Mouse (Mus musculus) lung, adult 2 months (tissue): ENCODE results near the gene Anks1.

Experiments
- CTCF ChIP-seq: fragments of 200-500 bp; IDR thresholded peaks from 2 replicates; pipeline ENCODE4 v1.5.1; 2011; ENCODE audit warnings: mild to moderate bottlenecking, low read length, control low read depth; ENCODE audit not compliant: insufficient read depth
- POLR2A ChIP-seq: fragments of 200-500 bp; IDR thresholded peaks from 2 replicates; pipeline ENCODE4 v1.6.1; 2011; ENCODE audit warnings: low read depth, mild to moderate bottlenecking, control low read depth, low read length, borderline replicate concordance; ENCODE audit errors: extremely low read depth

GRCm38 (mm10) chr17:27982712-27983266, 73.7 kb downstream of the Anks1 start:
- no peak for TF ChIP-seq POLR2A
- TF ChIP-seq CTCF, result no peak
